Mouse (Mus musculus): Measurements from ENCODE around the gene Klk9.

Klk9 gene

GRCm38 (mm10) chr7:43791591-43791990 lies at the start of gene Klk9:
Klk9 (plus strand) TSS chr7:43791891.
- DNase-seq (ENCODE audit: low spot score in 2 of 2): no peak

- DNase-seq (ENCODE audit: low spot score in 2 of 2): peak in 1 of 2 experiments; percentile 19
Observed at GRCm38 (mm10) chr7:43747788-43748187, 43.9 kb upstream of the Klk9 start.

GRCm38 (mm10) chr7:43752806-43753205 lies 38.9 kb upstream of the Klk9 start:
- DNase-seq (ENCODE audit: low spot score in 2 of 2): no peak

GRCm38 (mm10) chr7:43766484-43766883 lies 25.2 kb upstream of the Klk9 start:
- DNase-seq (ENCODE audit: low spot score in 2 of 2): no peak

GRCm38 (mm10) chr7:43768597-43768996 lies 23.1 kb upstream of the Klk9 start, which contains the start of gene Klk12:
Klk12 (plus strand) TSS chr7:43768897.
- DNase-seq (ENCODE audit: low spot score in 2 of 2): no peak

GRCm38 (mm10) chr7:43769636-43770035 lies 22.1 kb upstream of the Klk9 start:
- DNase-seq (ENCODE audit: low spot score in 2 of 2): no peak

- DNase-seq (ENCODE audit: low spot score in 2 of 2): no peak
Observed at GRCm38 (mm10) chr7:43770701-43771100, 21.0 kb upstream of the Klk9 start.

GRCm38 (mm10) chr7:43771916-43772315 lies 19.8 kb upstream of the Klk9 start:
- DNase-seq (ENCODE audit: low spot score in 2 of 2): no peak

- no peak for DNase-seq (ENCODE audit: low spot score in 2 of 2)
Observed at GRCm38 (mm10) chr7:43772901-43773300, 18.8 kb upstream of the Klk9 start.

GRCm38 (mm10) chr7:43774364-43774763 lies 17.3 kb upstream of the Klk9 start, which contains the start of gene Klk11:
Klk11 (plus strand) TSS chr7:43774604.
- no peak for DNase-seq (ENCODE audit: low spot score in 2 of 2)

- no peak for DNase-seq (ENCODE audit: low spot score in 2 of 2)
Observed at GRCm38 (mm10) chr7:43774802-43775201, 16.9 kb upstream of the Klk9 start.

- DNase-seq (ENCODE audit: low spot score in 2 of 2): no peak
Observed at GRCm38 (mm10) chr7:43775311-43776057, 16.2 kb upstream of the Klk9 start.

GRCm38 (mm10) chr7:43776506-43776905 lies 15.2 kb upstream of the Klk9 start:
- no peak for DNase-seq (ENCODE audit: low spot score in 2 of 2)

GRCm38 (mm10) chr7:43777423-43777822 lies 14.3 kb upstream of the Klk9 start:
- DNase-seq (ENCODE audit: low spot score in 2 of 2): no peak

GRCm38 (mm10) chr7:43778176-43778970 lies 13.3 kb upstream of the Klk9 start:
- DNase-seq (ENCODE audit: low spot score in 2 of 2): no peak

GRCm38 (mm10) chr7:43780241-43780640 lies 11.4 kb upstream of the Klk9 start:
- DNase-seq (ENCODE audit: low spot score in 2 of 2): no peak

GRCm38 (mm10) chr7:43780746-43781145 lies 10.9 kb upstream of the Klk9 start, which contains the start of gene Klk10:
Klk10 (plus strand) TSS chr7:43781035.
- DNase-seq (ENCODE audit: low spot score in 2 of 2): no peak

GRCm38 (mm10) chr7:43781541-43781940 lies 10.2 kb upstream of the Klk9 start:
- DNase-seq (ENCODE audit: low spot score in 2 of 2): no peak

GRCm38 (mm10) chr7:43782275-43783265 lies 9.1 kb upstream of the Klk9 start:
- DNase-seq (ENCODE audit: low spot score in 2 of 2): peak; percentile 23 to 54

GRCm38 (mm10) chr7:43785286-43785685 lies 6.4 kb upstream of the Klk9 start:
- no peak for DNase-seq (ENCODE audit: low spot score in 2 of 2)

- DNase-seq (ENCODE audit: low spot score in 2 of 2): no peak
Observed at GRCm38 (mm10) chr7:43788096-43788495, 3.6 kb upstream of the Klk9 start.

GRCm38 (mm10) chr7:43789295-43789694 lies 2.4 kb upstream of the Klk9 start:
- DNase-seq (ENCODE audit: low spot score in 2 of 2): no peak
